Mouse (Mus musculus): ENCODE results near the gene 0610037L13Rik.

The 0610037L13Rik gene

DNA sequence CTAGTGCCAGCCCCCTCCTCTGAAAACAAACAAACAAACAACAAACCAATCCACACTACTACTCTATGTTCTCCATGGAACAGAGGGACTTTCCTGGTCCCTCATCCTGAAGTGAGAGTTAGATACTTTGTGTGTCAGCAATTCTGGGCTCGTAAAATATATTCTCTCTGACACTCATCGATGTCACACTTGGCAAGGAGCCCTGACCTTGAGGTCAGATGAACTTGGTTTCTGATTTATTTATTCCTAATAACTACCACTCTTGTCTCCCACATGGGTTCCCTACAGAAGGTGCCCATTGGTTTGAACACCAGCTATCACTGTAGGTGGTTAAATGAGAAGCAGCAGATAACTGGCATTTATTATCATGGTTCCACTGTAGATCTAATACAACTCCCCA, 30.7 kb downstream of the 0610037L13Rik start:
- DNase-seq (ENCODE audit: low read depth, low spot score), result no peak

DNA sequence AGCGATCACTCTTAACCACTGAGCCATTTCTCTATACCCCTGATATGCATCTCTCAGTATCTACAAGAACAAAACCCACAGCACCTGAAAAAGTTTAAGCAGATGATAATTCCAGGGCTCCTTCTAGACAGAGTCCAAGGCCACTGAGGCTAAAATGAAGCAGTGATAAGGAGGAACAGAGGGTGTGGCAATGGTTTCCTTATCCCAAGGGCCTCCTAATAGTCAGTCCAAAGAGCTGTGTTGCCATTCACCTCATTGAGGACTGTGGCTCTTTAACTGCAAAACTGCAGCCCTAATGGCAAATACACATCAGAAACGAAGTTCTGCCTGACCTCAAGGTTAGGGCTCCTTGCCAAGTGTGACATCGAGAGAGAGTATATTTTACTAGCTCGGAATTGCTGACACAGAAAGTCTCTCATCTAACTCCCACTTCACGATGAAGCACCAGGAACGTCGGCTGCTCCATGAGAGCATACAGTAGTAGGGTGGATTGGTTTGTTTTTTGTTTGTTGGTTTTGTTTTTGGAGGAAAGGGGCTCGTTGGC, 31.6 kb downstream of the 0610037L13Rik start:
- DNase-seq (ENCODE audit: low read depth, low spot score), result no peak

DNA sequence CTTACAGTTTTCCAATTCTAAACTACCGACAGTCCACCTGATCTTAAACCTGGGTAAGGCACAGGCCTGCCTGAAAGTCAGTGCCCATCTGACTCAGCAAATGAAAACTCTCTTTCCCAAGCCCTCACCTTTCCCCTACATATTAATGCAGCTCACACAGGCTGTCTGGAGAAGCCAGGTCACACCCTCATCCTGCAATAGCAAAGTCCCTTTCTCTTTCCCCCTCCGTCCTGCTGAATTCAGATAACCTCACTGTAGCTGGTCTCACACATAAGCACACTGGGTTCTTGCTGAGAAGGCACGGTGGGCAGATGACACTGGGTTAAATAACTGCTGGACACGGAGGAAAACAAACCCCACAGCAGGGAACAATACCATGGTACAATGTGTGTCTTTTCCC, 32.3 kb downstream of the 0610037L13Rik start:
- no peak for DNase-seq (ENCODE audit: low read depth, low spot score)

DNA sequence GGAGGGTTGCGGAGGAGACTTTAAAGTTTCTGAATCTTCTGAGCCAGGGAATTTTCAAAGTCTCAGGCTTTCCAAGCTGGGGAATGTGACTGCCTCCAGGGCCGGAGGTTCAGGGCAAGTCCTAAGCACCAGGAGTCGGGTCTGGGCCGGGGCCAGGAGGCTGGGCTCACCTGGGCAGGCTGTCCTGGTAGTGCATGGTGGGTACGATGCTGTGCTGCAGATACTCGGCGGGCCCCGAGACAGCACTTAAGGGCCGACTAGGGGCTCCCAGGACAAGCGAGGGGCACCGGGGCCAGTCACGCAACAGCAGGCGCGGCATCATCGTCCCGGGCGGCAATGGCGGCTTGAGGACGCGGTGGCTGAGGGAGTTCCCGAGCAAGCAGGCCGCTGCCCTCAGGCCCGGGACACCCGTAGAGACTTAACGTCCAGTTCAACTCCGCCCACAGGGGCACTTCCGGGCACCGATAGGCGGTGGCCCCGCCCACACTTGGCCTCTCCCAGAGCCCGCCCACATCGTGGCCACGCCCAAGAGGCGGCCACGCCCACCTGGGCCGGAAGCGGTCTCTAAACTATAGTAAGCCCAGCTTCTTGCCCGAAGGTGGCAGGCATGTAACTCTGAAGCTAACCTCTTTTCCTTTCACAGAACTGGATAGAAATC, 33.7 kb downstream of the 0610037L13Rik start, which contains the start of gene Cpt2:
TSS of gene Cpt2 (minus strand) at position 466 of the 658 bp plus-strand sequence.
- DNase-seq (ENCODE audit: low read depth, low spot score), result peak; percentile 94

DNA sequence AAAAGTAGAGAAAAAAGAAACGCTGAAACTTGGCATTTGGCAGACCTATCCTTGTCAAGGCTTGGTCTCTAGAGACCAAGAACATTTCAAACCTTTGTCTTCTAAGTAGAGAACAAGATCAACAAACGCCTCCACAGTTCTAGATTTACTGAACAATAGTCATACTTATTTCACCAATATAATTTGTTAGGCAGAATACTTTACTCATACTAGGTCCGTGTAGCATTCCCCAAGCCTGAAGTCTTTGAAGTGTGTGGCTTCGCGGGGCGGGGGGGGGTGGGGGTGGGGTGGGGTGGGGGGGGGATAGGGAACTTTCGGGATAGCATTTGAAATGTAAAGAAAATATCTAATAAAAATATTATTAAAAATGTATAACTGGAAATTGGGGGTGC, 34.2 kb downstream of the 0610037L13Rik start:
- no peak for DNase-seq (ENCODE audit: low read depth, low spot score)

DNA sequence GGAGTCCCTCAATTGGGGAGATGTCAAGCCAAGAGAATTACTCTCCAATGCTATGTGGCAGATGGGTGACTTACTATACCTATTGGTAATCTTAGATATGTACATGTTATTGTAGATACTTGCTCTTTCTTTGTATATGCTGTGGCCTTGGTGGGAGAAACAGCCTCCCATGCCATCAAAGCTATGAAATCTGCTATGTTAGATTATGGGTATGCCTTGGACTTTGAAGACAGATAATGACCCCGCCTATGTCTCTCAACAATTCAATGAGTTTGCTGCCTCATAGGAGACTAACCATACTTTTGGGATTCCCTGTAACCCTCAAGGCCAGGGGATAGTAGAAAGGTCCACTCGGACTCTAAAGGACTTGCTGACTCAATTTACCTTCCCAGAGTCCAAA, 38.7 kb downstream of the 0610037L13Rik start:
- DNase-seq (ENCODE audit: low read depth, low spot score), result no peak

DNA sequence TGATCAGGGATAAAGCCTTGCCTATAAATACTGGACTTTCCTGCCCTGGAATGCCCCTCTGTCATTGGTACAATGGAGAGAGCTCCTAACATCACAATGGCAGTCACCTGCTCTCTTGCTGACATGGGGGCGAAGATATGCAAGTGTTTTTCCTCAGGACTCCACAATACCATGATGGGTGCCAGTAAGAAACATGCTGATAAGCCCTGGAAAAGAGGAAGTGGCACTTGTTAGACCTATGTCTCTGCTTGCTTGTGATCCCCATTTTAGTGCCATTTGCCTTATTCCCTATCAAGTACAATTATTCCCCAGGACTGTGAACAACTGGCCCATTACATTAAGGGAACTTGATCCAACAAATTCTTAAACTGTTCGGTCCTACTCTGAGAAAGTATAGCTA, 39.1 kb downstream of the 0610037L13Rik start:
- no peak for DNase-seq (ENCODE audit: low read depth, low spot score)

DNA sequence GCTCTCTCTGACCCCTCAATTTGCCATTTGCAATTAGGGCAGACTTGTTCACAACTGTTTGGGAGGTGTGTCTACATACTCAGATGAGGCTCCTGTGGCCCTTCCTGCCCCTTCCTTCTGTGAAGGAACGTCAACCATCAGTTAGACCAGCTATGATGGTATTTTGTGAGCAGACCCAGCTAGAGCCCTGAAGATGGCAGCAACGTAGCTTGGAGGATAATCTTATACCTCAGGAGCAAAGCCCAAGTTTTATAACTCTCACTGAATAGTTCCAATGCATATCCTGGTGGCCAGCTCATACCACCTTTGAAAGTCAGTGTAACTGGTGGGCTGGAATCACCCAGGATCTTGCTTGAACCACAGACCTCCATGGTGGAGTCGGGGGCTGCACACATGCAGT, 41.8 kb downstream of the 0610037L13Rik start:
- no peak for DNase-seq (ENCODE audit: low read depth, low spot score)

DNA sequence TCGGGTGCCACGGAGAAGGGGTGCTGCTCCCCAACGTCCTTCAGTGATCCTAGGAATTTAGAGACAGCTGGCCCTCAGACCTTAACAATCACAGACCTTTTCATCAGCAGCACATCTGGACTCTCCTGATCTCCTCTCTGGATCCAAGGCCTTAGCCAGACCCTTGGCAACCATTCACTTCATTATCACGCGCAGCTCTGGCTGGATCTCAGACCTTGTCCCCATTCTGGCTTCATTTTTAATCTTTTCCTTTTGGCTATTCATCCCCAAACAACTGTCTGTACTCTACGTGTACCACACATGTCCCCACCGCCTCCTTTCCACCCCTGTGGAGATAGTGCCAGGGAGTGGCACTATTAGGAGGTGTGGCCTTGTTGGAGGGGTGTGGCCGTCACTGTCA, 43.6 kb downstream of the 0610037L13Rik start:
- no peak for DNase-seq (ENCODE audit: low read depth, low spot score)

DNA sequence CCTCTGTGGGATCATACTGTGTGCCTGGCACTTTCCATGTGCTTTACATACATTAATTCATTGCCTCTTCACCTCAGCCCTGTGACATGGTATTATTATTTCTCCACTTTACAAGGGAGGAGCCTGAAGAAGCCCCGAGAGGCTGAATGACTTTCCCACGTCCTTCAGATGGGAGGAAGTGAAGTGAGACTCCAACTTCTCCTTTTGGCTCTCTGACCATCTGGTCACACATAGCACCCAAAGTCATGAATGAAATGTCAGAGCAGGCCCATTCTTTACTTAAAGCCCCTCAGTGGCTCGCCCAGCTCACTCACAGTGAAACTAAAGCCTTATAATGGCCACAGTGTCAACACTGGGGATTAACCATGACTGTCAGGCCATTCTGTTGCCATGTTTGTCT, 45.6 kb downstream of the 0610037L13Rik start:
- no peak for DNase-seq (ENCODE audit: low read depth, low spot score)

DNA sequence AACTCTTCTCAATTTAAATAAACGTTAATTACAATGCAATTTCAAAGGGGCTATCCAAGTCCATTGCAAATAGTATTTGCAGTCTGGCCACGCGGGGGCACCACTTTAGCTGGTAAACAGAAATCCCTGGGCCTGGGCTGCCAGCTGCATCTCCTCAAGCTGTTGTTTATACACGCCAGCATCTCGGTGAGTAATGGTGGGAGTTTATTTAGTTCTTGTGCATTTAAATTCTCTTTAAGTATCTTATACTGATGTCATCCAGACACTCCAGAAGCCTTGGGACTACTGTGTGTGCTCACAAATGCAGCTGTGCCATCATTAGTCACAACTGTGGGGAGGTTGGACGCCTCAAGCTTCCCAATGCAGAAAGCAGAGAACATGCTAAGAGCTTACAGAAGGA, 47.7 kb downstream of the 0610037L13Rik start:
- DNase-seq (ENCODE audit: low read depth, low spot score), result peak; percentile 43

DNA sequence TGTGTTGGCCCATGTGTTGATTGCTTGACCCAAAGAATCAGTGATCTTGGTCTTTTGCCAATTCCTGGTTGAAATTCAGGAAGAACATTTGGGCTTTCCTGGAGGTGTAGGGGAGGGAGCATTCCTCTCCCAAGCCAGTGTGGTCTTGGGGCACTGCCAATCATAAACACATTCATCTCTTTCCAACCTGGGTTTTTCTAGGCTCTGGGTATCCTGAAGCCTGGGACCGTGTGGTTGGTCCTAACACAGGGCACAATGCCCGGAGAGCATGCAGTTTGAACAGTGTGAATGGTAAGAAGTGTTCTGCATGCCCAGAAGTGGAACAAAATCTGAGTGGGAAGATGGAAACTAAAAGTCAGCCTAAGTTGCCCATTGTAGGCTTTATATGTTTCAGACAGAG, 48.5 kb downstream of the 0610037L13Rik start:
- no peak for DNase-seq (ENCODE audit: low read depth, low spot score)

DNA sequence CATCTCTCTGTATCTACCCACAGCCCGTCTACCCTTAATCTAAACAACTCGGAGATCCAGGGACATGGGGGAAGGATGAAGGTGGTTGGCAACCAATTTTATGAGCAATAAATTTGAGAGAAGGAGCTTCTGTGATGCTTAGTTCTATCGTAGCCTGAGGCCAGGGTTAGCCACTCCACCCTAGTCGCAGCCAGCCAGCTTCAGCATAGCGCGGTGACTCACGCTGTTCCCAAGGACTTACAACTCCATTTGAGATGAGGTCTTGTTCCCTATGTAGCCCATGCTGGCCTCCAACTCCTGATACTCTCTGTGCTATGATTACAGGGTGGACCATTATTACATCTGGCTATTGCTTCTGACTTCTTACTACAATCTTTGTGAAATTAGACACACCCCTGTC, 53.1 kb downstream of the 0610037L13Rik start:
- no peak for DNase-seq (ENCODE audit: low read depth, low spot score)

DNA sequence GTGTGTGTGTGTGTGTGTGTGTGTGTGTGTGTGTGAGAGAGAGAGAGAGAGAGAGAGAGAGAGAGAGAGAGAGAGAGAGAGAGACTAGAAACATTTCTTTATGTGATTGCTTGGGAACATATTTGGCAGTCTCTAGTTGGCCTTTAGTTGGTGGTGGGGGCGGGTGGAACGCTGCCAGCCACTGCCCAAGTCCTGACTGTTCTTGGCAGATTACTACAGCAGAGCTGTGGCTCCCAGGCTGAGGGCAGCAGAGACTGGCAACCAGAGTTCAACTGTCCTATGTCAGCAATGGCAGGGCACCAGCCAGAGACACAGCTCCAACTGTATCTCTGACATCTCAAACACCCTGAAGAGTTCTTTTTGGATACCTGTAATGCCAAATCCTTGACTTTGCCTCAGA, 54.5 kb downstream of the 0610037L13Rik start:
- DNase-seq (ENCODE audit: low read depth, low spot score), result no peak
